Mouse (Mus musculus) telencephalon, adult 2 months (tissue): ENCODE results near the gene Tada2b.

Experiments
- DNase-seq: peaks from one replicate; pipeline ENCODE4 v3.0.0-alpha.2; 2011; ENCODE audit warnings: low read depth, low spot score

Tada2b gene

DNA sequence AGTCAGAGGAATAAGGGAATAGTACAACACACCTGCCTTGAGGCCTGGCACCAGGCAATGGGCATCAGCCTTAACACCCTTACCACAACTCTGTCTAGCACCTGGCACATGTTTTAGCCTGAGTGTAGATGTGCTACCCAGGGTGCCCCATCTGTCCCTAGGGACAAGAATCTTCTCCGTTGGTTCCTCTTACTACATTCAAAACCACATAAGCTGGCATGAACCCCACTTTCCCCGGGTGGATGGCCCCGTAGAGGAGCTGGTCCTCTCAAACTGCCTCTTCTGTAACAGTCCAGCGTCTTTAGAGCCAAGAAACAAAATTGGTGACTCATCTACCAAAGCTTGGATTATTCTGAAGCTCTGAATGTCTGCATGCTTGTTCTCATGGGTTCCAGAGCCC lies 3.7 kb downstream of the Tada2b start:
- no peak for DNase-seq

GRCm38 (mm10) chr5:36479735-36480134 lies 4.3 kb downstream of the Tada2b start:
- DNase-seq: no peak

GRCm38 (mm10) chr5:36478540-36479420 lies 5.3 kb downstream of the Tada2b start:
- DNase-seq: no peak

- DNase-seq: no peak
Measured at GRCm38 (mm10) chr5:36477486-36477885, 6.6 kb downstream of the Tada2b start.

GRCm38 (mm10) chr5:36474283-36474682 lies 9.8 kb downstream of the Tada2b start:
- no peak for DNase-seq

DNA sequence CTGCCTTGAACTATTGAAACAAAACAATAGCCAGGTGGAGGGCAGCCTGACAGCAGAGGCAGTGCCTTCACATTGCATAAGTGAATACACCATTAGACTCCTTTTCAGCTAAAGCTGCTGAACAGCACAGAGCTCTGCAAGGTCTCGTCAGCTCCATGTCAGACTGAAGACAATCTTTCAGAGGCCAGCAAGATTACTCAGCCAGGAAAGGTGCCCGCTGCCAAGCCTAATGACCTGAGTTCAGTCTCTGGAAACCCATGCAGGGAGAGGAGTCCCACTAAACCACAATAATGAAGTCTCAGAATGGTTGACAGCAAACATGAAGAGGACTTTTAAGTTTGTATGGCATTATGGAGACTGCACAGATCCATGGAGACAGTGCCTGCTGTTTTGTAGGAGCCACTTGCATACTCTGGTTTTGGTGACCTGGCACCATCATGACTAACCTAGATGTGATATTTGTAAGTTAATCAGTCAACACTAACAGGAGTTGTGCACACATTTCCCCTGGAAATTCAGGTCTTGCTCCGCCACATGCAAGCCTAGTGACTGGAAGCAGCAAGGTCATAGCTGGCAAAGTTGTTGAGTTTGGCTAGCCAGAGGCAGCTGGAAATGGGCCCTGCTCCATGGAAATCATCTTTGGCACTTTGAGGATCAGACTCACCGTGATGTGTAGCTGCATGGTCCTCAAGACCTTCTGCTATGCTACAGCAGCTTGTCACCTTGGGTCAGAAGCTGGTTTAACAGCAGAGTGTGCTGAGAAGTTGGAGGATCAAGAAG lies 11.0 kb downstream of the Tada2b start:
- no peak for DNase-seq

DNA sequence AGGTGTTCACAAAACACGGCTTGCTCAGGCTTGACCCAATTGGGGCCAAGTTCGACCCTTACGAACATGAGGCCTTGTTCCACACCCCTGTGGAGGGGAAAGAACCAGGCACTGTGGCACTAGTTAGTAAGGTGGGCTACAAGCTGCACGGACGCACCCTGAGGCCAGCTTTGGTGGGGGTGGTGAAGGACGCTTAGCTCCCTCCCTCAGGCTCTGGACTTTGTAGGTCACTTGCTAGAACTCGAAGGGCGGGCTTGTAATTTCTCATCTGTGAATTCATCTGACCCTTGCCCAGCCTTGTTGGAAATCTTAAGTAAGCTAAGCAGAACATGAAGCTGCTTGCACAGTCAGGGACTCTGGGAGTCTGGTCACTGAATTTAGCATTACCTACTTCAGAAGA lies 12.9 kb downstream of the Tada2b start:
- DNase-seq: no peak

DNA sequence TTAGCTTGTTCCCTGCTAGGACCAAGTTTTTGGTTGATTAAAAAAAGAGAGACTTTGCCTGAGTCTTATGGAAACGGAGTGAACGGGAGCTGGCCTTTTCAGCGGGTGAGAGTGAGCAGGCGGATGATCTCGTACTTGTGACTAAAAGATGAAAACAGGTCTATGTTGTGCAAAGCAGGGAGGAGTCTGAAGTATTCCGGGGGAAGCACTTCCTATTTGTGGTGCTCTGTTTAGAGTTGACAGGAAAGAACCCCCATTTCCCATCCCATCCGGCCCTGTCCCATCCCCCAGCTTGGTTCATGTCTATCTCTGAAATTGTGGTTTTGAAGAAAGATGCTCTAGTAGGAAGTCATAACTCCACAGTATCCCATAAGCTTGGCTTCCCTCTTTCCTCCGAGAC lies 18.2 kb downstream of the Tada2b start:
- DNase-seq: no peak

DNA sequence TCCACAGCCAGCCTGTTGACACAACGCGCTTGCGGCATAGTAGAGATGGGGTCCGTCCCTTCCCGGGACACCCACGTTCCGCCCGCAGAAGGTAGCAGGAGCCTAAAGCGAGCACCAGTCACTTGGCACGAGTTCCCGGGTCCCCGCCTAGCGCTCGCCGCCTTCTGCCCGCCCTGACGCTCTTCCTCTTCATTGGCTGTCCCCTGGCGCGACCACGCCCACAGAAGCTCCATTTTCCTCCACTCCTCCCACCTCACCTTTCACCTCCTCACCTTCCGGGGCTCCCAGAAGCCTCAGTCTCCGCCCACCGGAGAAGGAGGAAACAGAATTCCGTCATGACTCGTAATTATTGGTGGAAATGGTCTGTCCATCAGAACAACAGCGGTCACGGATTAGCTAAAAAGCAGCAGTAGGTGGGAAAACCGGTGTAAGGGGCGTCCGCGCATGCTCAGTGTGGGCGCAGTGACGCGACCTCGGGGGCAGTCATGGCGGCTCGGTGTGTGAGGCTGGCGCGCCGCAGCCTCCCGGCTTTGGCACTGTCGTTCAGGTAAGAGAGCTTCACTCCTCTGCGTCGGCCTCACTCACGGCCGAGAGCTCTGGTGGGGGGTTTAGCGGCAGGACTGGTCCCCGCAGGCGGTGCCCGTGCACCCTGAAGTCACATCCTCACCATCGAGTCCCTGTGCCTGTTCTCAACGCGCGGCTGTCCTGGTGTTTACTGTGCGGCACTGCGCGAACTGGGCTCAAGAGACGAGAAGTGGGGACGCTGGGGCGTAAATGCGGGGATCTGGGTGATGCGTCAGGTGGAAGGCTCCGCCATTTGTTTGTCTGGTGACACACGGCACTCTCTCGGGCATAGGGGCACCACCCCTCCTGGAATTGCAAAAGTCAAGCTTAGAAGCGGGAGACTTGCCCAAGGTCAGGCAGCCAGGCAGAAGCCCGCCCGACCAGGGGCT lies 19.1 kb downstream of the Tada2b start, which contains the start of gene Grpel1:
Grpel1 (plus strand) TSS at position 290 of the 953 bp plus-strand sequence.
- DNase-seq: peak; percentile 99

DNA sequence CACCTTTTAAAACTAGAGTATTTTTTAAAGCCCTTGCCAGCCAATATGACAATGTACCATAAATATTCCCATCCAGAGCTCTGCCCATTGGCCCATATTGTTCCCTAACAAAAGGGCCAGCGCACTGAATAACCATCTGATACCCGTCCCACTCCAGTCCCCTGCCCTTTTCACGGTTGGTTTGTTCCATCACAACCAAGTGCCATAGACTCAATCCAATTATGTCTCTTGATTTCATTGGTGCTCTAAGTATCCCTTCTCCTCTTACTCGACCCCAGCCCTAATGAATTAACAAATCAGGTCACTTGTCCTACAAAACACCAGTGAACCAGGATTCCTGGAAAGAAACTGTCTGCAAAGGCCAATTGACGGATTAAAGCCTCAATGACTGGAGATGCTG lies 20.7 kb downstream of the Tada2b start:
- DNase-seq: no peak

GRCm38 (mm10) chr5:36462810-36463209 lies 21.3 kb downstream of the Tada2b start:
- DNase-seq: no peak

DNA sequence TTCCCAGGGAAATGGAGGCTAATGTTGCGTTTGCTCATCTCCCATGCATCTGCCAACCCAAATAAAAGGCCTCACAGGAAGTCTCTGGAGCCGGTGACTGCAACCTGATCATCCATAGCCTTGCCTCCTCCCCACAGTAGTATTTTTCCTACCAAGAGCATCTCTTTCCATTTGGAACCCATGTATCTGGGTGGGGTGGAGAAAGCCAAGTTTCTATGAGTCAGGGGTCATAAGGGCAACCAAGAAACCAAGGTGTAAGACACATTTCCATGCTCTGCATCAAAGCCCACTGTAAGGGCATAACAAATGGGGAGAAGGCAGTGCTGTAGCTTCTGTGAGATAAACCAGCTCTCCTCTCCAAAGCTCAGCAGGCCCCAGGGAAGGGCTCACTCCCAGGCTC lies 22.9 kb downstream of the Tada2b start:
- DNase-seq: no peak

GRCm38 (mm10) chr5:36460712-36461111 lies 23.4 kb downstream of the Tada2b start:
- DNase-seq: no peak

DNA sequence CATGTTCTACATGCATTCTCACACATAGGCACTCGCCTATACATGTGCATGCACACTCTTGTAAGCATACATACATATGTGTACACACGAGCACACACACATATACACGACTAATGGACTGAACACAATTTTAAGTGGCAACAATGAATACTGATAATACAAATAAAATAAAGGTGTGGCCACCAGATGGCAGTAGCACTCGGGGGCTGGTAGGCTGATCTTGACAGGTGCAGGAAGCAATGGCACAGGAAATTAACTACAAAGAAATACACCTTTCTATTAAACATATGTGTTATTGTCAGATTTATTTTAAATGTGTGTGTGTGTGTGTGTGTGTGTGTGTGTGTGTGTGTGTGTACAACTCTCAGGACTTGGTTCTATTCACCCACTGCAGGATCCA lies 25.2 kb downstream of the Tada2b start:
- no peak for DNase-seq

DNA sequence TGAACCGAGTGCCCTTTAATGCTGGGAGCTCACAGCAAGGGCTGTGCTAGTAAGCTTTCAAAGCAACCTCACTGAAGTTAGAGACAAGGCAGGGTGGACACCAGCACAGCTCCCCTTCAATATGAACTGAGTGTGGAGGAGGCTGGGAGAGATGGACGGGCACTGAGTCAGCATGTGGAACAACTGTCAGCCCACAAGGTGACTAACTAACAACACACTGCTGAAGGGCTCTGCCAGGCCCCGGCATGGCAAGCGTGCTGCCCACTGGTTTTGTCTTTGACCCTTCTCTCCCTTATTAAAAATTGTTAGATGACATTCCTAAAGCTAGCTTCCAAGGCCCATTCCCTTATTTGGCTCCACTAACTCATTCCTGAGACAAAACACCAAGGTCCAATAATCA lies 26.4 kb downstream of the Tada2b start:
- DNase-seq: no peak

- DNase-seq: no peak
Measured at GRCm38 (mm10) chr5:36452821-36453220, 31.3 kb downstream of the Tada2b start.

DNA sequence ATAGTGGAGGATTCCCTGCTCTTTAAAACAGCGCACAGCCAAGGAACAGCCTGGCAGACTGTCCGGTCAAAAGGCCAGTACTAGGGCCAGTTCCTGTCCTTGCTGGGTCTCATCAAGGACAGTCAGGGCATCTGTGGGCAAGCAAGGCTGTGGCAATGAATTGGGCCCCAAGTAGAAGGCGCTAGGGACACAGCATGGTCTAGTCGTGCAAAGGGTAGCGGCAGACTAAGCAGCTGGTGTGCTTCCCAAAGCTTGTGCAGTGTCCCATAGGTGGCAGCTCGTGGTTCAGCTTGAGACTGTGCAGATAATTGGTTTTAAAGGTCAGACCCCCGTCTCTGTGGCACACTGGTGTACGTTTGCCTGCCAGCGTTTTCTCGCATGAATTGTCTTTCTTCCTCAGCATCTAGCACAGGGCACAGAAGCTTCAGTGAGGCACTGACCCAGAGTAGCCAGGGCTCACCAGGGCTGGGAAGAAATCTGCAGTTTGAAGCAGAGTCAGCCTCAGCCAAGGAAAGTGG lies 32.2 kb downstream of the Tada2b start:
- DNase-seq: no peak

- DNase-seq: no peak
Measured at GRCm38 (mm10) chr5:36451119-36451518, 33.0 kb downstream of the Tada2b start.

- DNase-seq: no peak
Measured at GRCm38 (mm10) chr5:36449710-36450358, 34.3 kb downstream of the Tada2b start.

DNA sequence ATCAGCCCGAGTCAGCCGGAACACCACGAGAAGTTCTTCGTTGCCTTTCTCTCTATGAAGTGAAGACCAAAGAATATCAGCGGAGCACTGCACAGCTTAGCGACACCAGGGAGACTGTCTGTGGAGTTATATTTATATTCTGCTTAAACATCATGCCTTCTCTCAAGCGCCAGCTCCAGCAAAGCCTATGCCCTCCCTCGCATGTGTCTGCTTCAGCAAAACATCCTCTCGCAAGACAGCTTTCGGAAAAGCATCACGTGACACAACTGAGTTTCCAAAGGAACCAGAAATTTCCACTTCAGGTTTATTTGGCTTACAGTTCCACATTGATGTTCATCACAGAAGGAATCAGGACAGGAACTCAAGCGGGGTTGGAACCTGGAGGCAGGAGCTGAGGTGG lies 36.2 kb downstream of the Tada2b start:
- DNase-seq: no peak
